Mouse (Mus musculus) liver (tissue): Measurements from ENCODE around the gene Spef1.

Experiments used
- DNase-seq: peaks from one replicate; pipeline ENCODE4 v3.0.0-alpha.2; 2020; ENCODE audit warnings: mixed read lengths

Gene Spef1

DNA sequence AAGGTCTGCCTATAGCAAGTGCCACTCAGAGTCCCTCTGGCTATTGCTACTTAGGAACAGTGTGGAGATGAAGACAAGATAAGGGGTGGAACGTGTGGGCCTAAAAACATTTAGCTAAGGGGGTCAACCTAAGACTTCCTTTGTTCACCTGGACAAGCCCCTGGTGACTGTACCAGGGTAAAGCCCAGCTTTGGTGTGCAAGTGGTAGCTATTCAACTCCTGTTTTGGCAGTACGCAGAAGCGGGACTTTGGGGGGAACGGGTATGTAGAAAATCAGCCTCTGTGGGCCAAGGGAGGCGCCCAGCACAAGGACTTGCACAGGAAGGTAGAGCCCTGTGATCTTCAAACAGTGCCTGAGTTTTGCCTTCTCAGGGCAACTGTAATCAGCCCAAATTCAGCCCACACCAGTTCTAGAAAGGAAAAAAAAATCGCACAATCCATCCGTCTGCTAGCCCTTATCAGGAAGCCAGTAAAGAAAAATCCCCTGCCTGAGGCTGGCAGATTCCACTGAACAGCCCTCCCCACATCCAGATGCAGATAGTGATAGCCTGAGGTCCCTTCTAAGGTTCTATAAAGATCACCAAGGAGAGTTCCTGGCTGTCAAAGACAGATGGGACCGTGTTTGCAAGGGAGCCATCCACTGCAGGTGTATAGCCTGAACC is 18.6 kb upstream of the Spef1 start:
- peak; percentile 84 for DNase-seq

DNA sequence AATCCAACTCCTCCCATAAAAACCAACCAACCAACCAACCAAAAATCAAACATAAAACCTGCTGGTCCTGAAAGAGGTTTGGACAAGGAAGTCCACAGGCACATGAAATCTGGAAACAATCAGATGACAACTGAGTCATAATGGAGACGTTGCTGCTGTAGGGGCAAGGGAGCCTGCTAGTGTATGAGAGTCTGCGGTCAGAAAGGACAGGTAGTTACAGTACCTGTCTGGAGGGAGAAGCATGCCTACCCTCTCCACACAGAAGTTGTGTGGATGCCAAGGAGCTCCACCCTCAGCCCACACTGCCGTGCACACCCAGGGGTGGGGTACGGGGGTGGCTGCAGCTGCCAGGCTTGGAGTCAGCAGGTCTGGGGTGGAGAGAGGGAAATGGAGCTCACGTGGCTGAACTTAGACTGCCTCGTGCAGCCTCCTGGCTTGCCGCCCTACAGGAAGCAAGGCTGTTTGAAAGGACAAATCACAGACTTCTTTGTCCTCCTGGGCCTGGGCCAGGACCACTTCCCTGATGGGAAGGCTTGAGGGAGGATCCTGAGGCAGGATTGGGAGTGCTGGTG is 17.4 kb upstream of the Spef1 start:
- DNase-seq, result peak; percentile 85

DNA sequence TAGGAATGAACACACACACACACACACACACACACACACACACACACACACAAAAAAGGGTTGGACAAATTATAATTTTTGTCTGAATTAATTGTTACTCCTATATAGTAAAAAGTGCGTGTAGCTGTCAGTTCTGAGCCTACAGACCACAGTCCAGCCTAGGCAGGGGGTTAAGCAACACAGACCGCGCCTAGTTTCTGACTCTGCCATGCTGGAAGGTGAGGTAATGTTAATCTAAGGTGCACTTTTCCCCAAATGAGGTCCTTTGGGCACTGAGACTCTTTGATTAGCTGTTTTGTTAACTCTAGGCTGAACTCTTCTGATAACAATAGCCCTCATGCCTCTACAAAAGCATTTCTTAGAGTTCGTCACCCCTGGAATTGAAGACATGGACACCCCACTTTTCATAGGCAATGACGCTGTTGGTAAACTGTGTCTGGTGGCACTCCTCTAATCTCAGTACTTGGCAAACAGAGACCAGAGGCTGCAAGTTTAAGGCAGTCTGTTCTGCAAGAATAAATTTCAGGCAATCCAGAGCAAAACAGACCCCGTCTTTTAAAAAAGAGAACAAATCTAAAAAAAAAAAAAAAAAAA is 16.8 kb upstream of the Spef1 start:
- no peak for DNase-seq

DNA sequence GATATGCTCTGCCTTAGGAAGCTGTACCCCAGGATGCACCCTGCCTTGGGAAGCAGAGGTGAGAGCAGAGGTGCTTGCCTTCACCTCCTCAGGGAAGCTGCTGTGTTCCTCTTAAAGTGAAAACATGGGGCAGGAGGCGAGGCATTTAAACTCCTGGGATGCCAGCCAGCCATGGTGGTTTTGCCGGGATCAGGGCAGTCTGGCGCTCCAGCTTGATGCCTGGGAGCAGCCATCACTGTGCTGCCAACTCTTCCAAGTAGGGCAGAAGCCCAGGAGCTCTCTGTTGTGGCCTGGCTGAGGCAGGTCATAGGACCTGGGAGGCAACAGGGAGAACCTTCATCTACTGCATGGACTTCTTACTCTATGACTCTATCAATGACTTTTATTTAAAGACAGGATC is 14.2 kb upstream of the Spef1 start:
- no peak for DNase-seq

DNA sequence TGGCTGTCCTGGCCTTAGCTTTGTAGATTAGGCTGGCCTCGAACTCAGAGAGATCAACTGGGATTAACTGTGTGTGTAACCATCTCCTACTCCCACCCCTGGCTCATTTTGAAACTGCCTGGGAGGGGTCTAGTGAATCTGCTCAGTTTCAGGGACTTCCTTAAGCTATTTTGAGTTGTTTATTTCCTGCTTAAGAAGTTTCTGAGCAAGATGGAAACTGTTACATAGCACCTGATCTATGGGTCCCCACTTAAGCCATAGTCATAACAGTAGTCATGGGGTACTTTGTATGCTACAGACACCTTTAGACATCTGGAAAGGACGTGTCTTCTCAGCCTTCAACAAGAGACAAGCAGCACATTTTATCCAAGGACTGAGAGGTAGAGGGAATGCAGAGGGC is 13.6 kb upstream of the Spef1 start:
- DNase-seq, result no peak

DNA sequence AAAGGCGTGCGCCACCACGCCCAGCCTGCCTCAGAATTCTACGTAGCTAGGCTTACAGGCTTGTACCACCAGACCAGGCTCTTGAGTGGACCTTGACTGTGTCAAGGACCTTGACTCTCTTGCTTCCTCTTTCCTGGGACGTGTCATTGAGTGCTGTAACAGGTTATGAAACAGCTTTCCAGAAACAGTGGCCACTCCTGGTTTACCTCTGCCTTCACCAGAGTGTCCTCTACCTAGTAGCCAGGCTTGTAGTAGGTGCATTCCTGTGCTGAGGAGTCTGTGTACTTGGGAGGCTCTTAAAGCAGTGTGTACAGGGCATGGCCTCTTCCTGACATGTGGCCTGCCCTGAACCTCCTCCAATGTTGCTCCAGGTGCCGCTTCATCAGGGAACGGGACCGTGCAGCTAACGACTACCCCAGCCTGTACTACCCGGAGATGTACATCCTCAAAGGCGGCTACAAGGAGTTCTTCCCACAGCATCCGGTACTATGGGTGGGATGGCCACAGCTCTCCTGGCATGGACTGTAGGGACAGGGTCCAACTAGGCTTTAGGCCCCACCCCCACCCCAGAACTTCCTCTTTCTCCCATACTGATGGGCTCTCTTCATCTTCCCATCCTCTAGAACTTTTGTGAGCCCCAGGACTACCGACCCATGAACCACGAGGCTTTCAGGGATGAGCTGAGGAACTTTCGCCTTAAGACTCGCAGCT is 9.7 kb upstream of the Spef1 start:
- DNase-seq, result no peak

DNA sequence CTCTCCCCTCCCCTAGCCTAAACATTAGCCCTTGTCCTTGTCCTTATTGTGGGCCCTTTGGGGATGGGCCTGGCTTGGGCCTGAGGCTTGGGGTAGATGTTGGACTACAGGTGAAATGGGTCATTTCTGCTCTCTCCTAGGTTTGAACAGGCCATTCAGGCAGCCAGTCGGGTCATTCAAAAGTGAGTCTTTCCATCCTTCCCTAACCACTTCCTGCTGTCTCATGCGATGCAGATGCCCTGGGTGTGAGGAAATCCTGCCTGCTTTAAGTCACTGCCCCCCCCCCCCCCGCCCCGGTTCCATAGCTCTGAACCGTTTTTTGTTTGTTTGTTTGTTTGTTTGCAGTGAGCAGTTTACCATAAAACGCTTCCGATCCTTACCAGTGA is 3.9 kb upstream of the Spef1 start:
- no peak for DNase-seq

DNA sequence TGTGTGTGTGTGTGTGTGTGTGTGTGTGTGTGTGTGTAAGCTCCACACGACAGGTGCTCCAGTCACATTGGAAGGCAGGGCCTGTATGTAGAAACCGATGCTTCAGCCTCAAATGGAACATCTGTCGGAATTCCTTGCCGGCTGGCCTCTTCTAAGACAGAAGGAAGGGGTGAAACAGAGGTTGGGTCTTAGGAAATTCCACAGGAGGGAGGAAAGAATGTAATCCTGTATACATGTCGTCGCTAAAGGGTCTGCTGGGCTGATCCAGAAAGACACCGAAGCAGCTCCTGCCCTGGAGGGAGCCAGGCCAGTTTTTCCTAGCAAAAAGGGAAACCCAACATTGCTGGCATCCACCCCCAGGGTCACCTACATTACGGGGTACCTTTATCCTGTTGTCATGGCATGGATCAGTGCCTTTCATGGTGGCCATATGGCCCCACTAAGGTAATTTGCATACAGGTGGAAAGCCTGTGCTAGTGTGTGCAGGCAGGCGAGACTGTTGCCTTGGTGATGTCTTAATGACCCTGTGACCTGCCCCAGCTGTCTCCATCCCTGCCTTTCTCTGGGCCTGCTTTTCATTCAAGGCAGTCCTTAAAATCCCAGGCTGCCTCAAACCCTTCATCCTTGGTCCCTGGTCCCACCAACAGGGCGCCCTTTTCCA is 3.4 kb upstream of the Spef1 start:
- no peak for DNase-seq

DNA sequence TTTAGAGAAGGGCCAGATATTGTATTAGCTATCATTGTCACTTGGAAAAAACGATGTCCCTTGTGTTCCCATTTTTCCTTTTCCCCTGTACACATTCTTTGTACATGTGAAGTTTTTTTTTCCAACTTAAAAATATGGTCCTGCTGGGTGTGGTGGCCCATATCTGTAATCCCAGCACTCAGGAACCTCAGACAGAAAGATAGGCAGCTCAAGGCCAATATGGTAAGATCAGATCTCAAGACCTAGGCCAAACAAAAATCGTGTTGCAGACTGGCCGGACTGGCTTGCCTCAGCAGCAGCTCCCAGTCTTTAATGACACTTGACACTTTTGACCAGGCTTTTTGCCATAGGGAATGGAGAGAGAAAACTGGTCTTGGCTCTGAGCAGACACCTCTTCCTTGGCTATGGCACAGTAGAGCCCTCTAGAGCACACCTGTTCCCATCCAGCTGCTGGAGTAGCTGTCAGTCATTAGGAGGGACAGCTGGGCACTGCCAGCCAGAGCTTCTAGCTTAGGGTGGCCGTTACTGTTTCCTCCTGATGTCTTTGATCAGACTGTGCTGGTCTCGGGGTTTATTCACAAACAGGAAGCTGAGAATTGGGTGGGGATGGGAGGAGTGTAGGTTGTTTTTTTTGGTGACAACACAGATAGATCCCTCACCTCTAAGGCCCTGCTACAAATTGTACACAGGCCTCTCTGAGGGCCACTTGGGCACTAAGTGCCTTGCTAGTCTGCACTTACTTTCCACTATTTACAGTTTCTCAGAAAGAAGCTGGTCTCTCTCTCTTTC is 2.6 kb upstream of the Spef1 start:
- peak; percentile 68 for DNase-seq

DNA sequence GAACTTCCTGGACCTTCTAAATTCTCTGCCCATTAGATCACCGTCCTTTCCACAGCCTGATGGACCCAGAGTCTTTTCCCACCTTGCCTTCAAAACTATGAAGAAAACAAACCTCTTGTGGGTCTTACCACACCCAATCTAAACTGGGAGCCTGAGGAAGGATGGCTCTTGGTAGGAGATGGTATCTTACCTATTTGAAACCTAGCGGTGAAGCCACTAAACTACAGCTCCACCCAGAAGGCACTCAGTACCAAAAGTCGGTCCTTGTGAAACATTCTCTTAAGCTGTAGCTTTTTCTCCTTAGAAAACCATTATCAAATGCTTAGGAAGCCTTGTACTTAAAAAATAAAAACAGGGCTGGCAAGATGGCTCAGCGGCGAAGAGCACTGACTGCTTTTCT is 1.2 kb upstream of the Spef1 start:
- DNase-seq, result peak; percentile 60

DNA sequence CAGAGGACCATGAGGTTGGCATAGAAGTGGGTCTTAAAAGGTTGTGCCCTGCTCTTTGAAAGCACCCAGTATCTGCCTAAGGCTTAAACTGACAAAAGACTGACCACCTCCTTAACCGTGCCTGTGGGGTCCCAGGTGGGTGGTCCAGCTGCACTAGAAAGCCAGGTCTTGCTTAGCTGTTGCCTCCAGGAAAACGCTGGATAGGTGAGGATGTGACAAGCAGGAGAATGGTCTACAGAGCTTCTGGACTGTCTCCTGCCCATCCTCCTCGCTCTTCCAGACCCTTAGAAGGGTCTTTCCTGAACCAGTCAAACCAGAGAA is 480 bp upstream of the Spef1 start:
- no peak for DNase-seq

DNA sequence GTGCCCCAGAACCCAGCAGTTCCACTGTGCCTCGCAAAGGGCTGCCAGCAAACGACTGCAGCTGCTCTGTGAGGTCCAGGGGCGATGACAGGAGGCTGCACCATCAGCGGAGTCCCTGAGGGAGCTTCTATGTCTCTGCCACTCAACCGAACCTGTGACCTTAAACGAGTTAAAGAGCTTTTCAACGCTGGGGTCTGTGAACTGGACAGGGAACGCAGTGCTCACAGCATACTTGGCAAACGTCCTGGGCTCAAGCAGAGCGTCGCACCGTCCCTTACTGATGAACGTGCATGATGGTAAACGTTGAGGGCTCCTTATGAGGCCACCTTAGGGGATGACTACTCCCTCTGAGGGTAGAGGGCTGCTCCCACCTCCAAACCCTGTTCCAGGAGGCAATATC is 739 bp downstream of the Spef1 start:
- peak; percentile 38 for DNase-seq

DNA sequence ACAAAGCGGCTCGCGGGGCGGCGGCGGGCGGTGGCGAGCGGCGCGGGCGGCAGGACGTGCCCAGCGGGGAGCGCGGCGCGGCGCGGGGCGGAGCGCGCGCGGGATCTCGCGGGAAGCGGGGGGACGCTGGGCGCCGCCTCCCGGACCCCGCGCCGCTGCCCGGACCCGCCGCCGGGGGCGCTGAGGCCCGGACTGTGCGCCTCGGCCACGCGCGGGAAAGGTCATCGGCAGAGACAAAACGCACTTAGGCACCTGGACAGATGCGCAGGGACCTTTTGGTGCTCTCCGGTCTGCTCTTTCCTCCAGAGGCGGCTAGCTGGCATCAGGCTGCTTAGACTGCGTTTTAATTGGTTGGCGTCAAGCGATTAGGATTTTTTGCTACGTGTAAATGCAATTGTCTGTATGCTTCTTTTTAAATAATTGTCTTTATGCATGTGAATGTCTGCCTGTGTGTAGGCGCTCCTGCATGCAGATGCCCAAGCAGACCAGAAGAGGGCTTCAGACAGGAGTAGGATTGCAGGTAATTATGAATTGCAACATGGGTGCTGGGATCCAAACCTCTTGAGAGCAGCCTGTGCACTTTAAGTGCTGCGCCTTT is 7.0 kb downstream of the Spef1 start, which contains the start of gene Cenpb:
Cenpb (minus strand) TSS at position 78 of the 598 bp plus-strand sequence.
- peak; percentile 84 for DNase-seq

DNA sequence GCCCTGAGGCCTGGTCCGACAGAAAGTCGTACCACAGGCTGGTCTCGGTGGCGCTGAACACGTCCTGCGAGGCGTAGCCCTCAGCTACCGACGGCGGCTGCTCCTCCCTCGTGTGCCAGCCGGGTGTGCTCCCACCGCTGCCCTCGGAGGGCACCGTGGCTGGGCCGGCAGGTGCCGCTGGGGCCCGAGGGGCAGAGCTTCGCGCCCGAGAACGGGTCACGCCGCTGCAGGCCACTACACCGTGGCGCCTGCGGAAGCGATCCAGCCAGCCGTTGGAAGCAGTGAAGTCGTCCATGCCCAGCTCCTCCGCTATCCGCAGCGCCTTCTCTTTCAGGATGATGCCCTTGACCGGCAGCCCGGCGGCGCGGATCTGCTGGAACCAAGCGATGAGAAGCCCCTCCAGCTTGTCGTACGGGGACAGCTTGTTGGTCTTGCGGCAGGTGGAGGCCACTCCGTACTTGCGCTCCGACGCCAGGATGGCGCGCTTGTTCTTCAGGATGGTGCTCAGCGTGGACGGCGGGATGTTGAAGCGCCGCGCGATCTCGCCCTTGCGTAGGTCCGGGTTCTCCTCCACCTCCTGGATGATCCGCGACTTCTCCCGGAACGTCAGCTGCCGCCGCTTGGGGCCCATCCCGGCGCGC is 7.7 kb downstream of the Spef1 start:
- DNase-seq, result peak; percentile 56

DNA sequence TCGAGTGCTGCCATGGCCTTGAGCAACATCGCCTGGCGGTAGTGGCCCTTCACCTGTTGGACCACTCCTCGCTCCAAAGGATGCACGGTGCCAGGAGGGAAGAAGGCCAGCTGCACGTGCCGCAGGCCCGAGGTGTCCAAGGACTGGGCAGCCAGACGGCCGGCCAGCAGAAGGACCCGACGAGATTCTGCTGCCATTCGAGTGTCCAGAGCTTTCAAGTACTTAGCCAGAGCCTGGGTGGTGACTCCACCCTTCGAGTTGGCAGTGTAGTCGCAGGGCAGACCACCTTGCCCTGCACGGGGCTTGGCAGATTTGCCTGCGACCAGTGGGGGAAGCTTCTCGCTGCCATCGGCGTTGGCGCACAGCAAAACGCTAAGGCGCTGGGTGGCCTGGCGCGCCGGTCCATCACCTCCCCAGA is 8.2 kb downstream of the Spef1 start:
- no peak for DNase-seq

DNA sequence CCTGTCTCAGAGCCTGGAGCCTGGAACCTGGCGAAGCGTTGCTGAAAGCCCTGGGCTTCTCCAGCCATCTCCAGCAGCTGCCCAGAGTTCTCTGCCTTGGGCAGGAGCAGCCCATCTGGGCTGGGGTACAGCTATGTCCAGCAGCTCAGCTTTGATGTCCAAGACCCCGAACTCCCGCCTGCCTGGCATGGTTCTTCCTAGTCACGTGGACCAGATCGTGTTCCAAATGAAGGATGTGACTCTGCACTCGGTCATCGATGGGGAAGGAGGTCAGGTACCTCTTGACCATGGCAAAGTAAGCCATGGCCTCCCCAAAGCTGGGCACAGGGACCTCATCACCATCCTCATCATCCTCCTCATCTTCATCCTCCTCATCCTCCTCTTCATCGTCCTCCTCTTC is 9.2 kb downstream of the Spef1 start:
- no peak for DNase-seq

DNA sequence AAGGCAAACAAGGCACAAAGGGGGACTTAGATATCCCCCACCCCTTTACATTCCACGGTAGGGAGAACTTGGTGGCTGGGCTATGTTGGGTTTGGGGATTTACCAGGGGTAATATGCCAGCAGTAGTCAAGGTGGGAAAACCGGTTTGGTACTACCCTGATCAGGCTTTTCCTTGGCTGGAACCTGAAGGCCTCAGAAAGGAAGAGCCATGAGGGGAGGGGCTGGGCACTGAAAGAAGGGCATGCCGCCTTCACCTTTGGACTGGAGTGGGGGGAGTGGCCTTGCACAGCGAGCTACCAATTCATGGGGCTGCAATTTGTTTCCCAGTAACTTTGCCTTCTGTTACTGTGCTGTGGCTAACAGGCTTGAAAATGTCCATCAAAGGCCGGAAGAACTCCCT is 10.6 kb downstream of the Spef1 start:
- DNase-seq, result no peak

DNA sequence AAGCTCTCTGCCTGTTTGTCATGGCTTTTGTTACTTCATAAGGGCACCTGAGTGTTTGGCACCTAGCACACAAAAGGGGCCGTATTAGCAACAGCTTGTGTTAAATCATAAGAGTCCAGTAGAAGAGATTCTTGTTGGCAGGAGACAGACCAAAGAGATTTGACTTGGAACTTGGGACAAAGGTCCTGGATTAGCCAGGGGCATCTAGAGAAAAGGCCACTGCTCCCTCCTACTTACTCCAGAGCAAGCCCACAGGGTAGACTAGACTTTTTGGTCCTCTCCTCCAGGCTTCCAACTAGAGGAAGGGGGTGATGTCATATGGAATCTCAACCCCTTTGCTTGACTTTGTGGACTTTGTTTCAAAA is 11.2 kb downstream of the Spef1 start:
- DNase-seq, result no peak

DNA sequence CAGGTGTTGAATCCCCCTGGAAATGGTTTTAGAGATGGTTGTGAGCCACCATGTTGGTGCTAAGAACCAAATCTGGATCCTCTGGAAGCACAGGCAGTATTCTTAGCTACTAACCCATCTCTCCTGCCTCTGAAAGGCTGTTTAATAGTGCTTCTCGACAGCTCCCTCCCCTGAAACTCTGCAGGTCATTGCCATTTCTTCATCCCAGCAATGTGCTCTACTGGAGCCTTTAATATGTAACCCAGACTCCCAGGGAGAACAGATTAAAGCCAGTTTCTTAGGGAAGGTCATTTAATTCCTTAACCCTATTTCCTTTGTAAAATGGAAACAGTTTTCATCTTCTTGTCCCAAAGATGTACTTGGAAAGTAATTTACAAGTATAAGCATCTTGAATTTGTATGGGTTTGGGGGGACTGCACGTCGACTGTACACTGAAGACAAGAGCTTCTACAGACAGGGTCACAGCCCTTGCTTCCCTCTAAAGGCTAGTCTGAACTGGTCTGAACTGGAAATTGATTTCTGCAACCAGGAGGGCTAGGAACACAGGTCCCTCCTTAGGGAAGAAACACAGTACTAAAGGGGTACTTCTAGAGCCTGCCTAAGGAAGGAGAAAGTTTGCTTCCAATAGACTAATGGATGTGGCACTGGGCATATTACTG is 11.7 kb downstream of the Spef1 start:
- no peak for DNase-seq

DNA sequence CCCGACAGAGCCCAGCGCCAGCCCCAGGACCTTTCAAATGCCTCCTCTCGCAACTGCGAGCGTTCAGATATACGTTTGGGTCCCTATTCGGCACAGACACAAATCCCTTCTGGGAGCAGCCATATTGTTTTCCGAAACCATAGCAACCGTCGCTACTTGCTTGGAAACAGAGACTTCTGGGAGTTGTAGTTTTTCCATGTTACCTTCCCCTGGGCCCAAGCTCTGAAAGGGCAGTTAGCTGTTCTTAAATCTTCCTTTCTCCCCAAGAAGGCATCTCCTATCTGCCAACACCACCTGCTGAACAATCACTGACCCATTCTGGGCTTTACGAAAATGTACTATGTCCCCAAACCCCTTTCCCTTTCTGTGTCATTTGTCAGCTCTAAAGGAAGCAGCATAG is 12.4 kb downstream of the Spef1 start:
- DNase-seq, result peak; percentile 40

DNA sequence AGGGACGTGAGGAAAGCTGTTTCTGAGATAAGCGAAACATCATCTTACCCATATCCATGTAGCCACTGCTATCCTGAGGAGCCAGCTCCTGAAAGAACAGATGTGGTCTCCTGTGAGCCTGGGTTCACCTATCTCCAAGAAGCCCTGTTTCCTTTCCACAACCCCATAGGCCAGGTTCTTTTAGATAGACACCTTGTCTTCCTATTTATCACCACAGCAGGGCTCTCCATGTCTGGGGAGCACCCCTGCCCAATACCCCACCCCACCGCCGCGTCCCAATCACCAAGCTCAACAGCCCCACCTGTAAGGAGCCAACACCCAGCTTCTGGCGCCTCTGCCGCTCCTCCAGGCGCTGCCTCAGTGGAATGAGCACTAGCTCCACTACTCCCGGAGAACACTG is 14.8 kb downstream of the Spef1 start:
- no peak for DNase-seq
